Mouse (Mus musculus): ENCODE results near the gene Apip. TPM values are rescaled to one million over a fixed set of nuclear protein-coding genes. Genes with fewer than 3 reads are reported as not detected.

Gene Apip
- total and polyA plus RNA-seq, 3 experiments, result 126 to 222 (median 142) TPM

DNA sequence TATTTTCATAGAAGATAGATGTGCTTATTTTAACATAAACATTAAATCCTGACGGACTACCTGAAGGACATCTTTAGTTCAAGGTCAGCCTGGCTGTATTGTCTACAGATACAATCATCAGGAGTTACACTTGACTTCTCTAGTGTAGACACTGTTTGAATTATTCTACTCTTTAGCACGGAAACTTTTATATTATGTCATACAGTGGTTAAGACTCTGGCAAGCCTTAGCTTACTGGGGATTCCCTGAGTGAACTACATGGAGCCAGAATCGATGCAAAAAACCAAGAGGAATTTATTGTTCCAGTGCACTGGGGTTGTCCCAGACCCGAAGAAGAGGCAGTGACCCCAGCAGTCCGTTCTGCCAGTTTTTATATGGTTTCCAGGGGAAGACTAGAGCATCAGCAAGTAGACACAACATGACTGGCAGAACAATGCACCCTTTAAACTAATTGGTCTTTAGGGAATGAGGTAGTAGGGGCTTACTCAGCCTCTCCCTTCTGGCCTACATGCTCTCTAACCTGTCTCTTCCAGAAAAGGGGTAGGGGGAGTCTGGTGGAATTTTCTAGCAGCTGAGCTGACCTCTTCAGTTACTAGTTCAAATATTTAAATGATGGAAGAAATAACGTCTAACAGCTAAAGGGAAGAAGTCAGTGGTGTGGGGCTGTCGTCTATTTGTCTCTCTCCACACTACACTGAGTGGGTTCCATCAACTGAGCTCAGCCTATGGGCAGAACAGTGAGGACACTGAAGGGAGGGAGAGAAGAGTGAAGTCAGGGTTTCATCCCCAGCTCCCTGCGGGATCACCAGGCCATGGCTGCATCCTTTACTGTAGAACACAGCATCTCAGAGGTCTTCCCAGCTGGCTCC, 6.6 kb upstream of the Apip start:
- peaks cover 0 to 6% of the 10 kb centered on the region in 2 experiments for H3K36me3 ChIP-seq (replicated peaks in 1 of 2; ENCODE audit: control insufficient read depth in 1 of 2, insufficient read depth in 1 of 2, low read length in 1 of 2)
- peak overlapping the region; percentile 41 for H3K4me2 ChIP-seq (ENCODE audit: insufficient read depth, low read depth, poor library complexity, severe bottlenecking)
- in situ Hi-C loops (cut with MboI; ENCODE audit: low pct_ligation_motif_present, low pct_unique_long_range_greater_than_20kb, low sequenced_read_pairs) (no loop called here), dilution Hi-C loops (cut with MboI; ENCODE audit: extremely low pct_ligation_motif_present, extremely low pct_unique_long_range_greater_than_20kb, low sequenced_read_pairs) (no loop called here)
- peak overlapping the region; percentile 60 for H3K9ac ChIP-seq (ENCODE audit: insufficient read depth, low read depth)
- peak overlapping the region; percentile 92 for H3K27ac ChIP-seq (ENCODE audit: insufficient read depth, low read depth)
- no peaks in the 10 kb centered on the region for H3K27me3 ChIP-seq (replicated peaks)
- H3K4me1 ChIP-seq (ENCODE audit: control insufficient read depth in 1 of 2, insufficient read depth in 2 of 2), result peaks cover 8 to 74% of the 10 kb centered on the region in 2 experiments
- no peaks in the 10 kb centered on the region for H3K9me3 ChIP-seq (replicated peaks; ENCODE audit: low read length)
- peak overlapping the region in 1 of 3 experiments; percentile 23 for H3K4me3 ChIP-seq (replicated peaks in 1 of 3; ENCODE audit: low read depth in 2 of 3, low read length in 2 of 3, poor library complexity in 1 of 3)
- H3K79me2 ChIP-seq (replicated peaks; ENCODE audit: control insufficient read depth, extremely low read depth, insufficient read depth, poor library complexity, severe bottlenecking), result peaks cover 76% of the 10 kb centered on the region
- DNase-seq (ENCODE audit: extremely low read depth), result peak; percentile 55
- TF ChIP-seq MYC (IDR thresholded peaks at IDR 0.05; ENCODE audit: low read depth, low read length) (no peak), BHLHE40 (IDR thresholded peaks at IDR 0.05; ENCODE audit: low read depth, low read length) (peak; percentile 42; the same call in 1 of the 2 replicates), USF1 (IDR thresholded peaks at IDR 0.05; ENCODE audit: low read depth, low read length) (no peak), RAD21 (IDR thresholded peaks at IDR 0.05; ENCODE audit: low read depth, low read length) (no peak), JUN (IDR thresholded peaks at IDR 0.05; ENCODE audit: insufficient read depth, low read depth, low read length) (no peak), KAT2A (IDR thresholded peaks at IDR 0.05; ENCODE audit: insufficient replicate concordance, low read length) (0 out of 2 replicates have a peak, but pooled peaks have one; percentile 23), ZMIZ1 (IDR thresholded peaks at IDR 0.05; ENCODE audit: low read depth, low read length) (peak; percentile 50; the same call in 1 of the 2 replicates), ETS1 (conservative IDR thresholded peaks at IDR 0.05; ENCODE audit: low read depth, low read length) (peak; percentile 83), TCF12 (IDR thresholded peaks at IDR 0.05; ENCODE audit: low read depth, low read length) (peak; percentile 52; the same call in 1 of the 2 replicates), ZNF384 (IDR thresholded peaks at IDR 0.05; ENCODE audit: low read depth, low read length) (0 out of 2 replicates have a peak, but pooled peaks have one; percentile 27), SMC3 (IDR thresholded peaks at IDR 0.05; ENCODE audit: low read depth, low read length) (no peak), USF2 (conservative IDR thresholded peaks at IDR 0.05; ENCODE audit: low read depth, low read length) (no peak), IRF4 (IDR thresholded peaks at IDR 0.05; ENCODE audit: low read depth, low read length) (peak; percentile 2), EP300 (IDR thresholded peaks at IDR 0.05; ENCODE audit: low read length) (peak; percentile 71), MAFK (IDR thresholded peaks at IDR 0.05; ENCODE audit: insufficient replicate concordance, low read length) (0 out of 2 replicates have a peak, but pooled peaks have one; percentile 33), CHD1 (IDR thresholded peaks at IDR 0.05; ENCODE audit: low read depth, low read length) (peak; percentile 86), ZKSCAN1 (IDR thresholded peaks at IDR 0.05; ENCODE audit: borderline replicate concordance, low read depth, low read length) (no peak), SIN3A (IDR thresholded peaks at IDR 0.05; ENCODE audit: low read length) (peak; percentile 63), RCOR1 (conservative IDR thresholded peaks at IDR 0.05; ENCODE audit: low read depth, low read length) (0 out of 2 replicates have a peak, but pooled peaks have one; percentile 53), TBP (conservative IDR thresholded peaks at IDR 0.05; ENCODE audit: low read depth, low read length) (0 out of 2 replicates have a peak, but pooled peaks have one; percentile 14), MEF2A (IDR thresholded peaks at IDR 0.05; ENCODE audit: borderline replicate concordance, low read depth, low read length) (peak; percentile 70; the same call in 1 of the 2 replicates), E2F4 (IDR thresholded peaks at IDR 0.05; ENCODE audit: insufficient replicate concordance, low read depth, low read length) (no peak)

Measured in CH12.LX (cell line).